Mouse (Mus musculus): ENCODE data around the gene Gstp1.

- no peak for TF ChIP-seq POLR2A (IDR thresholded peaks at IDR 0.05; ENCODE audit: low read depth, low read length)
- no peak for TF ChIP-seq CTCF (IDR thresholded peaks at IDR 0.05; ENCODE audit: borderline replicate concordance, insufficient read depth, low read length)
Observed at GRCm38 (mm10) chr19:4056727-4057126, 18.9 kb upstream of the Gstp1 start.
